Mouse (Mus musculus) forebrain, embryonic 16.5 days (tissue): Measurements from ENCODE around the gene Ubash3a. TPM values are rescaled to one million over a fixed set of nuclear protein-coding genes. Genes with fewer than 3 reads are reported as not detected.

Source experiments
- ATAC-seq: fragments of 200-750 bp; cut with Nextera tagmentation; 2 replicates; pipeline ENCODE4 v1.8.0; 2017; ENCODE audit warnings: mild to moderate bottlenecking, moderate library complexity
- H3K27ac ChIP-seq: fragments of 300-500 bp; sonication (generic); 2 replicates; pipeline ENCODE4 v1.5.1; 2014; ENCODE audit warnings: low read length, control low read depth
- H3K27me3 ChIP-seq: fragments of 300-500 bp; sonication (generic); replicated peaks from 2 replicates; pipeline ENCODE4 v1.6.1; 2014; ENCODE audit warnings: low read length; ENCODE audit not compliant: control insufficient read depth, insufficient read depth
- H3K36me3 ChIP-seq: fragments of 300-500 bp; sonication (generic); 2 replicates; pipeline ENCODE4 v1.6.1; 2014; ENCODE audit not compliant: control insufficient read depth, insufficient read depth
- H3K4me1 ChIP-seq: fragments of 300-500 bp; sonication (generic); replicated peaks from 2 replicates; pipeline ENCODE4 v1.6.1; 2014; ENCODE audit warnings: low read length; ENCODE audit not compliant: control insufficient read depth, insufficient read depth
- H3K4me2 ChIP-seq: fragments of 300-500 bp; sonication (generic); 2 replicates; pipeline ENCODE4 v1.6.1; 2014; ENCODE audit warnings: mild to moderate bottlenecking, low read length, control low read depth
- H3K4me3 ChIP-seq: fragments of 300-500 bp; sonication (generic); replicated peaks from 2 replicates; pipeline ENCODE4 v1.5.1; 2014; ENCODE audit warnings: mild to moderate bottlenecking, low read length, control low read depth
- H3K9ac ChIP-seq: fragments of 300-500 bp; sonication (generic); replicated peaks from 2 replicates; pipeline ENCODE4 v1.6.1; 2014; ENCODE audit warnings: low read depth, low read length, control low read depth
- H3K9me3 ChIP-seq: fragments of 300-500 bp; sonication (generic); 2 replicates; pipeline ENCODE4 v1.6.1; 2016; ENCODE audit warnings: low read length; ENCODE audit not compliant: control insufficient read depth
- WGBS: fragments of 180-500 bp; shearing (Covaris S2); extraction: QIAGEN DNeasy Blood & Tissue Kit; methylation state at CpG from one replicate; pipeline ENCODE4 v1.1.7; 2014; 5-methylcytosine and 5-hydroxymethylcytosine counted together
- polyA plus RNA-seq: library from polyadenylated mRNA; unstranded; fragments of >200 nt; fragmentation: Nextera tagmentation; extraction: Ambion mirVana; gene quantifications from 2 replicates; pipeline ENCODE4 v1.2.1, GENCODE M21; 2015

The Ubash3a gene
- not detected in 2 replicates for polyA plus RNA-seq

DNA sequence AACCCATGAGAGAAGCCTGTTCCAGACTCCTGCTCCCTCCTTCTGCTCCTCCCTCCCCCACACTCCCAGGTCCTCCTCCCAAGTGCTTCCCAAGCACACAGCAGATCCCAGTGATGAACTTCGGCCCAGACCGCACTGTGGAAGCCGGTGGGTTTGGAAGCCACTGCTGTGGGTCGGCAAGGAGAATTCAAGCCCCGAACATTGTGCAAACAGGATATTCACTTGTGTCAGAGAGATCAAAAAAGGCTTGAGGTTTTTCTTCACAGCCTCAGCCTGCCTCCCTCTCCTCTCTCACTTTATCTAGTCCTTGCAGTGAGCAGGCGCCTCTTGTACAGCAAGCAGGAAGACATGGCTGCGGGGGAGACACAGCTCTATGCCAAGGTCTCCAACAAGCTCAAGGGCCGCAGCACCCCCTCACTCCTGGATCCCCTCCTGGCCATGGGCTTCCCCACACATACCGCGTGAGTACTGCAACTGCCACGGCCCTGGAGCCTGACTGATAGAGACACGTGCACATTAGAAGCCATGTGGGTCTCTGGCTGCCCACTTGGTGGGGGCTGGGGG is at the start of gene Ubash3a:
Gene Ubash3a (plus strand): TSS at position 103 of the 564 bp plus-strand sequence.
- Histone ChIP-seq H3K9me3 (no peaks in the 10 kb centered on the region), H3K4me2 (no peak within 1 kb of the TSS), H3K36me3 (no peaks in the 10 kb centered on the region), H3K4me1 (no peaks in the 10 kb centered on the region), H3K9ac (no peak within 1 kb of the TSS), H3K27ac (no peak within 1 kb of the TSS), H3K4me3 (no peak within 1 kb of the TSS), H3K27me3 (no peaks in the 10 kb centered on the region)
- WGBS: 87% methylated on average over 12 of the region's 12 CpGs
- ATAC-seq: no peak

DNA sequence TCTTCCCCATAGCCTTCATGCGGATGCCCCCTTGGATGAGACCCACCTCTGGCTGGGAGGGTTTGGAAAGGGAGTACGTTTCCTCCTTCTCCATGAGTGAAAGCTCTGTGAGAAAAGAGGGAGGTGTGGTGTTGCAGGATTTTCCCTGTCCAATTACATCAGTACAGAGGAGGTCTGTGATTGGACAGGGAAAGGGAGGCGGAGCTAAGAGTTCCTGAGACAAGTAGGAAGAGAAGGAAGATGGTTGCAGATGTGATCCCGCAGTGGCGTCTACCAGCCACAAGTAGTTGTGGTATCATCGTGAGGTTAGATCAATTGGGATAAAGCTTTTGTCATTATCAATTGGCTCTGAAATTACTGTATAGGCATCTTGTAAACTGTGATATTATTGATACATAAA is 49.8 kb upstream of the Ubash3a start:
- WGBS: 80% methylated on average over 6 of the region's 6 CpGs
- Histone ChIP-seq H3K9ac (no peak overlapping the region), H3K4me2 (no peak overlapping the region), H3K9me3 (no peaks in the 10 kb centered on the region), H3K4me3 (no peak overlapping the region), H3K27me3 (no peaks in the 10 kb centered on the region), H3K27ac (no peak overlapping the region), H3K36me3 (no peaks in the 10 kb centered on the region), H3K4me1 (no peaks in the 10 kb centered on the region)
- no peak for ATAC-seq

DNA sequence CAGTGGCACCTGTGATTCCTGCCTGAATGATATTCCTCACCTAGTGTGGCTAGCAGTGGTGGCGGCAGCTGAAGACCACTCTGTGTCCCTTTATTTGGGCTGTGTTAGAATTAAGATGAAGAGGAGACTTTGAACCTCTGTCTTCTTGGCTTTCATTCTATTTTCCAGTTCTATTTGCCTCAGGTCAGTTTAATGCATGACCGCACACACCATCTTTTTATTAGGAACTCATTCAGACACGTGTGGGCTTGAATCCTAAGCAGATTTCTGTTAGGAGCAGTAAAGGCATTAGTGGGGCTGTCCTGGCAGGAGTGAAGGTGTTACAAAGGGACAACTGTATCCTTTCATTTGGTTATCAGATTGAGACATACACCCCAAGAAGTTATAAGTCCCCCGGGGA is 47.4 kb upstream of the Ubash3a start:
- 69% methylated on average over 4 of the region's 4 CpGs for WGBS
- Histone ChIP-seq H3K36me3 (no peaks in the 10 kb centered on the region), H3K4me3 (no peak overlapping the region), H3K4me1 (no peaks in the 10 kb centered on the region), H3K4me2 (no peak overlapping the region), H3K27ac (no peak overlapping the region), H3K9ac (no peak overlapping the region), H3K27me3 (no peaks in the 10 kb centered on the region), H3K9me3 (no peaks in the 10 kb centered on the region)
- no peak for ATAC-seq

DNA sequence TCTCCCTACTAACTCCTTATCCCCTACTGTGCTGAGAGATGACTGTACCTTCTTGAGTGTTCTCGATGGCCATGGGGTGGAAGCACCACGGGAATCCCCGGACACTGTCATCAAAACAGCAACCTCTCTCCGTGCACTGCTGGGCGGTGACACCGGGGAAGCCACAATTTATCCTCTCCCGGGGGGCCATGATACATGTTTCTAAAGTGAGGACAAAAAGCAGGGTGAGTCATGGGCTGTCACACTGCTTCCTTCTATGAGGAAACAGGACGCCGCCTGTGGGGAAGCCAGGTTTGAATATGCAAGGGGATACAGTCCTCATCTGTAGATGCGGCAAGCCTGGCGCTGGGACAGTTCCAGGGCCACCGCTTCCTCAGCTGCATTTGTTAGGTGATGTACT is 45.1 kb upstream of the Ubash3a start:
- H3K27me3 ChIP-seq: no peaks in the 10 kb centered on the region
- WGBS: 90% methylated on average over 12 of the region's 12 CpGs
- no peak overlapping the region for H3K4me3 ChIP-seq
- no peak overlapping the region for H3K4me2 ChIP-seq
- H3K4me1 ChIP-seq: no peaks in the 10 kb centered on the region
- no peak overlapping the region for H3K9ac ChIP-seq
- no peaks in the 10 kb centered on the region for H3K9me3 ChIP-seq
- no peaks in the 10 kb centered on the region for H3K36me3 ChIP-seq
- no peak for ATAC-seq
- H3K27ac ChIP-seq: no peak overlapping the region

DNA sequence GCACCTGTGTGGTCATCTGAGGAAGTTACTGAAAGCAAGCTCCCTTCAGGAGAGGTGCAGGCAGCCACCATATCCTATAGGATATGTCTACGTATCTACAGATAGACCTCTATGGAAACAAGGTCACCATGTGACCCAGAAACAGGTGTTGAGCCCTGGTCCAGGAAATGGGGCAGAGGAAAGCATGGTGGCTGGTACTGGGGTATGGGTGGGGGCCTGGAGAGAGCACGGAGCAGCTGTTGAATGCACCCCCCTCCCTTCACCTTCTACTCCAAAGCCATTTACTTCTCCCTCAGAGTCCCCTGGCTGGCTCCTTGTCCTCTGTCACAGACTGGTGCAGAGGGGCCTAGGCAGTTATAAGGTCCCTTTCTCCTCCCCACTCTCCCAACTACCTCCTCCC is 43.9 kb upstream of the Ubash3a start:
- H3K4me3 ChIP-seq: no peak overlapping the region
- no peaks in the 10 kb centered on the region for H3K9me3 ChIP-seq
- H3K4me1 ChIP-seq: no peaks in the 10 kb centered on the region
- ATAC-seq: no peak
- no peak overlapping the region for H3K4me2 ChIP-seq
- WGBS: 79% methylated on average over 2 of the region's 2 CpGs
- H3K27ac ChIP-seq: no peak overlapping the region
- no peaks in the 10 kb centered on the region for H3K27me3 ChIP-seq
- no peak overlapping the region for H3K9ac ChIP-seq
- H3K36me3 ChIP-seq: no peaks in the 10 kb centered on the region

DNA sequence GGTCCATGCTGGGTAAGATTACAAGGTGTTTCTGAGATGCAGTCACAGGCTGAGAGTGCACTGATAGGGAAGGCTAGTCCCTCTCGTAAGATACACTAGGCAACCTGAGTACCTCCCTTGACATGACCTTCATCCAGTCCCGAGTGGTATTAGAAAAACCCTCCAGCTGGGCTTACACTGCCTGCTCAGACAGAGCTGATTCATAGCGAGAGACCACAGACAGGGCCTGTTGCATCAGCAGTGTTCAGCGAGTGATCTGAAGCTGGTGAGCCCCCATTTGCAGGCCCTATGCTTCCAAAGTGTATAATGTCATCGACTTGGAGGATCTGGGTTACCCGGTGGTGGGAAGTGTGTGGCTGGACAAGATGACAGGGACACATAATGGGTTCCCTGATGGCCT is 42.5 kb upstream of the Ubash3a start, which contains the start of gene Tff1:
Gene Tff1 (minus strand): TSS at position 151 of the 400 bp plus-strand sequence.
- Histone ChIP-seq H3K36me3 (no peaks in the 10 kb centered on the region), H3K27me3 (no peaks in the 10 kb centered on the region), H3K9me3 (no peaks in the 10 kb centered on the region), H3K9ac (no peak within 1 kb of the TSS), H3K4me3 (no peak within 1 kb of the TSS), H3K4me2 (no peak within 1 kb of the TSS), H3K27ac (no peak within 1 kb of the TSS), H3K4me1 (no peaks in the 10 kb centered on the region)
- 92% methylated on average over 6 of the region's 6 CpGs for WGBS
- ATAC-seq: no peak

DNA sequence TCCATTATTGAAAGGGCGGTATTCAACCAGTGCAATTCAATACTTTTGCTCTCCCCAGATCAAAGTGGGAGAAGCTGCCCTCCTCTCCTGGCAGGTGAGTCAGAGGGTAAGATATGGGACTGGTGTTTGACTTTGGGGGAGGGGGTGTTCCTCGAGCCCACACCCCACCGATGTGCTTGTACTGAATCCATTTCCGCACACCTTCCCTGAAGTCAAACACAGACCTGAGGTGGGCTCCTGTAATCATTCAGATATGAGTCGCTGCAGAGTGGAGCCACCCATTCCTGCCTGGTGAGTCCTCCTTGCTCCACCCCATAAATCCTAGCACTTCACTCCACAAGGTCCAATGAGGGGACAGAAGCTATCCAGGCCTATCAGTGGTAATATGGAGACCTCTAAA is 37.9 kb upstream of the Ubash3a start:
- no peaks in the 10 kb centered on the region for H3K27me3 ChIP-seq
- H3K9ac ChIP-seq: no peak overlapping the region
- no peak overlapping the region for H3K27ac ChIP-seq
- no peaks in the 10 kb centered on the region for H3K36me3 ChIP-seq
- H3K4me2 ChIP-seq: no peak overlapping the region
- 93% methylated on average over 5 of the region's 5 CpGs for WGBS
- ATAC-seq: no peak
- H3K9me3 ChIP-seq: no peaks in the 10 kb centered on the region
- no peaks in the 10 kb centered on the region for H3K4me1 ChIP-seq
- H3K4me3 ChIP-seq: no peak overlapping the region

DNA sequence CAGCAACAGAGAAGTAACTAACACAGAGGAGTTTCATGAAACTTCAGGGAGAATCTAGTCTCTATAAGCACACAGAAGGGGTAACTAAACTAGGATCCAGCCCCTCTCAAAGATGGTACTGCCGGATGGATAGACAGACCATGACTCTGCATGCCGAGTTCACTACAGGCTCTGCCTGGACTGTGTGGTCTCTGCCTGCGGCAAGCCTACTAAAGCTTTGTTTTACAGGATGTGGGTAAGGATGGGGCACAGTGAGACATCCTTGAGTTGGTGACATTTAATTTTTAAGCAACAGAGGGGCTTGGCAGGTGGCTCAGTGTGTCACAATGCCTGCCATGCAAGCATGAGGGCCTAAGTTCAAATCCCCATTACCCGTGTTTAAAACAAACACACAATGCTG is 31.4 kb upstream of the Ubash3a start:
- 90% methylated on average over 4 of the region's 4 CpGs for WGBS
- no peak for ATAC-seq
- H3K4me3 ChIP-seq: no peak overlapping the region

DNA sequence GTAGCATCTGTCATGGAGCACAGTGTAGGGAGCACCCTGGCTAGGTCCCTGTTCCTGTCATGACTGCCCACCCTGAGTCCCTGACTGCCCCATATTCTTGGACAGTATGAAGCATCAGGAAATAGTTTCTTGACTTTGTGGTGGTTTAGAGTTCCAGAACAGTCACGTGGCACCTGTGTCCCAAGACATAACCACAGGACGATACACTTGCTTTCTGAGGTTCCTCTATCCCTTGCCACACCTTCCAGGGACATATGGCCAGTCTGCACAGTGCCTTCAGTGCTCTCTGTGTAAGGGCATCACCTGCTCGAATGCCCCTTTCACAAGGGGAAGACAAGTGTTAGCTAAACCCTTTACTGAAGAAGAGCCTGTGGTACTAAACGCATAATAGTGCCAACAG is 26.2 kb upstream of the Ubash3a start:
- Histone ChIP-seq H3K36me3 (no peaks in the 10 kb centered on the region), H3K27me3 (no peaks in the 10 kb centered on the region), H3K9ac (no peak overlapping the region), H3K4me3 (no peak overlapping the region), H3K4me2 (no peak overlapping the region), H3K9me3 (no peaks in the 10 kb centered on the region), H3K27ac (no peak overlapping the region), H3K4me1 (no peaks in the 10 kb centered on the region)
- WGBS: 88% methylated on average over 4 of the region's 4 CpGs
- no peak for ATAC-seq

More for the DNA sequence above, 31.4 kb upstream of the Ubash3a start:
- Histone ChIP-seq H3K36me3 (no peaks in the 10 kb centered on the region), H3K27ac (no peak overlapping the region), H3K4me2 (no peak overlapping the region), H3K9me3 (no peaks in the 10 kb centered on the region), H3K27me3 (no peaks in the 10 kb centered on the region), H3K4me1 (no peaks in the 10 kb centered on the region), H3K9ac (no peak overlapping the region)
